Mouse (Mus musculus) heart, embryonic 15.5 days (tissue): Measurements from ENCODE around the gene Mrpl47. TPM values are rescaled to one million over a fixed set of nuclear protein-coding genes. Genes with fewer than 3 reads are reported as not detected.
"Not testable (repeated sequence)": the region's sequence is repeated elsewhere in the genome, so short reads cannot be mapped to it uniquely, and the experiment has no call there.

ENCODE experiments used
- ATAC-seq: fragments of 200-750 bp; cut with Nextera tagmentation; replicated peaks from 2 replicates; pipeline ENCODE4 v1.8.0; 2017; ENCODE audit warnings: low read depth, moderate TSS enrichment; ENCODE audit not compliant: insufficient number of reproducible peaks, insufficient read depth, low FRiP score
- H3K27ac ChIP-seq: fragments of 300-500 bp; sonication (generic); 2 replicates; pipeline ENCODE4 v1.5.1; 2015; ENCODE audit warnings: mild to moderate bottlenecking, inconsistent platforms
- H3K27me3 ChIP-seq: fragments of 300-500 bp; sonication (generic); 2 replicates; pipeline ENCODE4 v1.6.1; 2015; ENCODE audit warnings: inconsistent platforms
- H3K36me3 ChIP-seq: fragments of 300-500 bp; sonication (generic); 2 replicates; pipeline ENCODE4 v1.6.1; 2015; ENCODE audit warnings: mild to moderate bottlenecking, inconsistent platforms
- H3K4me1 ChIP-seq: fragments of 300-500 bp; sonication (generic); replicated peaks from 2 replicates; pipeline ENCODE4 v1.6.1; 2015; ENCODE audit warnings: inconsistent platforms
- H3K4me2 ChIP-seq: fragments of 300-500 bp; sonication (generic); 2 replicates; pipeline ENCODE4 v1.6.1; 2015; ENCODE audit warnings: inconsistent platforms, mild to moderate bottlenecking, moderate library complexity
- H3K4me3 ChIP-seq: fragments of 300-500 bp; sonication (generic); 2 replicates; pipeline ENCODE4 v1.5.1; 2015; ENCODE audit warnings: mild to moderate bottlenecking, inconsistent platforms
- H3K9ac ChIP-seq: fragments of 300-500 bp; sonication (generic); 2 replicates; pipeline ENCODE4 v1.6.1; 2015; ENCODE audit warnings: mild to moderate bottlenecking, inconsistent platforms
- H3K9me3 ChIP-seq: fragments of 300-500 bp; sonication (generic); replicated peaks from 2 replicates; pipeline ENCODE4 v1.6.1; 2016; ENCODE audit warnings: inconsistent platforms
- WGBS: fragments of 180-500 bp; shearing (Covaris S2); methylation state at CpG from one replicate; pipeline ENCODE4 v1.1.7; 2015; ENCODE audit warnings: mixed read lengths; 5-methylcytosine and 5-hydroxymethylcytosine counted together
- polyA plus RNA-seq: library from polyadenylated mRNA; unstranded; fragments of >200 nt; fragmentation: Nextera tagmentation; extraction: Ambion mirVana; gene quantifications from 2 replicates; pipeline ENCODE4 v1.2.1, GENCODE M21; 2015

The Mrpl47 gene
- polyA plus RNA-seq, 1 experiment from 2014 or later: 33.9 TPM

- H3K27me3 ChIP-seq: no peaks in the 10 kb centered on the region
- no peak for ATAC-seq
- H3K36me3 ChIP-seq: peaks cover 22% of the 10 kb centered on the region; the same call in 1 of the 2 replicates
- H3K9ac ChIP-seq: no peak overlapping the region
- no peak overlapping the region for H3K27ac ChIP-seq
- 85% methylated on average over 5 of the region's 5 CpGs for WGBS
- peaks cover 19% of the 10 kb centered on the region for H3K4me1 ChIP-seq
- H3K4me3 ChIP-seq: peak overlapping the region; percentile 63; the same call in 1 of the 2 replicates
- H3K4me2 ChIP-seq: peak overlapping the region; percentile 60
- no peaks in the 10 kb centered on the region for H3K9me3 ChIP-seq
Measured at GRCm38 (mm10) chr3:32738549-32738948, 1.1 kb upstream of the Mrpl47 start.

- Histone ChIP-seq H3K27ac (peak within 1 kb of the TSS; percentile 93), H3K4me2 (peak within 1 kb of the TSS; percentile 64), H3K9ac (peak within 1 kb of the TSS; percentile 78), H3K36me3 (peaks cover 29% of the 10 kb centered on the region), H3K4me1 (peaks cover 19% of the 10 kb centered on the region), H3K27me3 (no peaks in the 10 kb centered on the region), H3K9me3 (no peaks in the 10 kb centered on the region), H3K4me3 (peak within 1 kb of the TSS; percentile 63)
- peak; percentile 97 for ATAC-seq
- WGBS: under 1% methylated on average over 62 of the region's 62 CpGs
Measured at GRCm38 (mm10) chr3:32736244-32737171, 897 bp downstream of the Mrpl47 start, which contains the start of gene Ndufb5. TSS of gene Ndufb5 (plus strand) at chr3:32736990.

- no peak overlapping the region for H3K4me2 ChIP-seq
- H3K27me3 ChIP-seq: no peaks in the 10 kb centered on the region
- no peak overlapping the region for H3K9ac ChIP-seq
- H3K4me1 ChIP-seq: no peaks in the 10 kb centered on the region
- no peak overlapping the region for H3K27ac ChIP-seq
- H3K36me3 ChIP-seq: peaks cover 87% of the 10 kb centered on the region
- H3K9me3 ChIP-seq: no peaks in the 10 kb centered on the region
- 82% methylated on average over 4 of the region's 4 CpGs for WGBS
- ATAC-seq: no peak
- no peak overlapping the region for H3K4me3 ChIP-seq
Measured at GRCm38 (mm10) chr3:32727861-32728260, 9.5 kb downstream of the Mrpl47 start.

DNA sequence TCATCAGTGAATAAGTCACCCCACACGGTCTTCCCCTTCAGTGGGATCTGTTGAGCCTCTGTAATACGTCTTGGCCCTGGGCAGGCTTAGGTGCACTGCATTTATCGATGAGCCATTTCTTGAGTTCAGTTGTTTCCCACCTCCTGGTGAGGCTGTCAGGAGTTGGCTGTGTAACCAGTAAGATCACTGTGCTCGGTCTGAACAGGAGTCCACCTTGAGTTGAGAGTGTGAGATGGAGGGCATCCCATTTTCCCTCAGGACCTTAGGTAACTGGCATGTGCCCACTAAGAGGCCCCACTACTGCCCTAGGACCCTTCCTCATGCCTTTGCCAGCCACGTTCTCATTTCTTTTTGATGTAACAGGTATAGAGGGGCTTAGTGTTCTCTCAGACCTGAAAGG lies 11.5 kb downstream of the Mrpl47 start:
- ATAC-seq: no peak
- Histone ChIP-seq H3K27ac (no peak overlapping the region), H3K9ac (no peak overlapping the region), H3K4me3 (no peak overlapping the region), H3K4me2 (no peak overlapping the region), H3K36me3 (peaks cover 85% of the 10 kb centered on the region), H3K27me3 (no peaks in the 10 kb centered on the region), H3K9me3 (no peaks in the 10 kb centered on the region), H3K4me1 (no peaks in the 10 kb centered on the region)
- WGBS: 86% methylated on average over 5 of the region's 5 CpGs

- 93% methylated on average over 7 of the region's 7 CpGs for WGBS
- no peak overlapping the region for H3K4me2 ChIP-seq
- no peaks in the 10 kb centered on the region for H3K27me3 ChIP-seq
- H3K36me3 ChIP-seq: peaks cover 85% of the 10 kb centered on the region
- no peak for ATAC-seq
- H3K9me3 ChIP-seq: no peaks in the 10 kb centered on the region
- no peak overlapping the region for H3K9ac ChIP-seq
- H3K27ac ChIP-seq: no peak overlapping the region
- no peak overlapping the region for H3K4me3 ChIP-seq
- no peaks in the 10 kb centered on the region for H3K4me1 ChIP-seq
Measured at GRCm38 (mm10) chr3:32724191-32724590, 13.2 kb downstream of the Mrpl47 start.

DNA sequence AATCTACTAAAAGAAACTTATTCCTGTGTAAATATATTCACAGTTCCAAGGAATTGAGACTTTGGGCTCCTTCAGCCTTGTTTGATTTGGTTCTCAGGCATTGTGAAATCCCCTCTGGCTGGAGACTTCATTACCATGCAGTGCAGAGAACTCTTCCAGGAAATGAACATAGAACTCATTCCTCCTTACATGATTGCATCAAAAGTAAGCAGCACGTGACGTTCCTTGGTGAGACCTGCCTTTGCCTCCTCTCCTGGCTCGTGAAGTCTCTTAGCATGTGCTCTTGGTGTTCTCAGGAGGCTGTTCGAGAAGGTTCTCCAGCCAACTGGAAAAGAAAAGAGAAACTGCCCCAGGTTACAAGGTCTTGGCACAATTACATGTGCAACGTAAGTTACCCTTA lies 19.1 kb downstream of the Mrpl47 start:
- H3K36me3 ChIP-seq: peaks cover 90% of the 10 kb centered on the region
- H3K4me3 ChIP-seq: no peak overlapping the region
- ATAC-seq: no peak
- no peak overlapping the region for H3K4me2 ChIP-seq
- no peaks in the 10 kb centered on the region for H3K4me1 ChIP-seq
- H3K9ac ChIP-seq: no peak overlapping the region
- no peaks in the 10 kb centered on the region for H3K27me3 ChIP-seq
- no peak overlapping the region for H3K27ac ChIP-seq
- no peaks in the 10 kb centered on the region for H3K9me3 ChIP-seq
- WGBS: 91% methylated on average over 5 of the region's 5 CpGs

- H3K27ac ChIP-seq, ATAC-seq, H3K9ac ChIP-seq, H3K4me2 ChIP-seq, H3K4me1 ChIP-seq, H3K27me3 ChIP-seq, H3K9me3 ChIP-seq, H3K4me3 ChIP-seq: not testable (repeated sequence)
- peaks cover 84% of the 10 kb centered on the region for H3K36me3 ChIP-seq
- 91% methylated on average over 6 of the region's 6 CpGs for WGBS
Measured at GRCm38 (mm10) chr3:32717403-32717802, 20.0 kb downstream of the Mrpl47 start.

DNA sequence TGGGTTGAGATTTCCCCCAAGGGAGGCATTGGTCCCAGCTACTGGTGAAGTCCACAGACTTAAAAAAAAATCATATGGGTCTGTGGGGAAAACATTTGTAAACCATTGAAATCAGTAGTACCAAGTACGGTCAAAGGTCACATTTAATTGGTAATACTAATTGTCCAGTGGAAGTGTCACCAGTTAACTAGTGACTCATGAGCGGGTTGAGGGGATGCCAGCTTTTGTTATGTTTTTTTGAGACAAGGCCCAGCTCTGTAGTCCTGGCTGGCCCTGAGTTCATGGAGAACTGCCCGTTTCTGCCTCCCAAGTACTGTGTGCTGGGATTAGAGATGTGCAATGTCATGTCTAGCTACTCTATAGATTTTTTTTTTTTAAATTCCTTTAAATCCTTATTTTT lies 23.7 kb downstream of the Mrpl47 start:
- no peak for ATAC-seq
- Histone ChIP-seq H3K4me1 (peaks cover 11% of the 10 kb centered on the region), H3K4me3 (no peak overlapping the region), H3K36me3 (peaks cover 65% of the 10 kb centered on the region), H3K9ac (no peak overlapping the region), H3K27me3 (no peaks in the 10 kb centered on the region), H3K9me3 (no peaks in the 10 kb centered on the region), H3K27ac (no peak overlapping the region), H3K4me2 (no peak overlapping the region)
- WGBS: 89% methylated on average over 3 of the region's 3 CpGs

- 8% methylated on average over 9 of the region's 9 CpGs for WGBS
- H3K4me2 ChIP-seq: peak overlapping the region; percentile 69
- peak overlapping the region; percentile 85 for H3K9ac ChIP-seq
- peak overlapping the region; percentile 86 for H3K4me3 ChIP-seq
- no peak for ATAC-seq
- H3K27me3 ChIP-seq: no peaks in the 10 kb centered on the region
- H3K9me3 ChIP-seq: no peaks in the 10 kb centered on the region
- H3K36me3 ChIP-seq: peaks cover 25% of the 10 kb centered on the region
- peaks cover 11% of the 10 kb centered on the region for H3K4me1 ChIP-seq
- H3K27ac ChIP-seq: peak overlapping the region; percentile 87
Measured at GRCm38 (mm10) chr3:32709388-32709787, 28.0 kb downstream of the Mrpl47 start.

GRCm38 (mm10) chr3:32708368-32709231 lies 28.8 kb downstream of the Mrpl47 start:
- H3K4me3 ChIP-seq: peak overlapping the region; percentile 86
- peaks cover 17% of the 10 kb centered on the region for H3K36me3 ChIP-seq
- H3K9me3 ChIP-seq: no peaks in the 10 kb centered on the region
- peak; percentile 100 for ATAC-seq
- peak overlapping the region; percentile 85 for H3K9ac ChIP-seq
- H3K4me2 ChIP-seq: peak overlapping the region; percentile 69
- peaks cover 11% of the 10 kb centered on the region for H3K4me1 ChIP-seq
- H3K27ac ChIP-seq: peak overlapping the region; percentile 87
- under 1% methylated on average over 90 of the region's 90 CpGs for WGBS
- no peaks in the 10 kb centered on the region for H3K27me3 ChIP-seq

DNA sequence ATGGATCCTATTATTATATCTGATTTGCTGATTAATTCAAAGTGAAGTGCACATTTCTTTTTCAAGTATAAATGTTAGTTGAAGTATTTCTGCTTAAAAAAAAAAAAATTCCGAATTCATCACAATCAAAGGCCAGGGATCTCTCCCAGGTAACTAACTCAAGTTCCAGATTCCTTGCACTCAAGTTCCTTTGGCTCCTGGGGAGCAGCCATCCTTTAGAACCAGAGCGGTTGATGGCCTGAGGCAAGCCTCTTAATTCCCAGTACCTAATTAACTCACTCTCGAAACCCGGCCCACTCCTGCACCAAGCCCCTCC lies 29.4 kb downstream of the Mrpl47 start:
- no peak overlapping the region for H3K9ac ChIP-seq
- no peaks in the 10 kb centered on the region for H3K9me3 ChIP-seq

More for the DNA sequence above, 29.4 kb downstream of the Mrpl47 start:
- WGBS: 3% methylated on average over 4 of the region's 4 CpGs
- peaks cover 13% of the 10 kb centered on the region; the same call in 1 of the 2 replicates for H3K36me3 ChIP-seq
- peak overlapping the region; percentile 86 for H3K4me3 ChIP-seq
- no peaks in the 10 kb centered on the region for H3K27me3 ChIP-seq
- H3K27ac ChIP-seq: peak overlapping the region; percentile 56; the same call in 1 of the 2 replicates
- peaks cover 11% of the 10 kb centered on the region for H3K4me1 ChIP-seq
- H3K4me2 ChIP-seq: peak overlapping the region; percentile 69
- no peak for ATAC-seq
